ENCODE assay signal across 9 mouse cellular contexts in genomic region chr6:108454979-108455836, GRCm38 (mm10).
DNase-seq lines count a peak whose midpoint lies in the region; ATAC-seq and TF ChIP-seq lines count a peak whose summit lies in the region.
"Had no signal": no experiment of that assay in that cellular context is flagged by ENCODE, and none has a peak within 500 bp of the region (broad histone marks: within the 10 kb centered on the region; RNA-seq: fewer than 3 reads in every experiment).

No protein-coding gene starts in this region.

- DNase-seq in hindbrain, embryonic 10.5 days (ENCODE audit: low spot score): no peak
- DNase-seq in NIH3T3 (ENCODE audit: low read depth): peak; percentile 18
- no peak for DNase-seq in embryo, embryonic 10 days (ENCODE audit: low spot score)
- no peak for DNase-seq in urinary bladder, postnatal 36 days (ENCODE audit: low spot score in 2 of 2)
- DNase-seq: right cerebral cortex, postnatal 4 days; thymus, postnatal 36 days had no signal

- ATAC-seq in hindbrain, embryonic 13.5 days (ENCODE audit: low FRiP score): no peak
- no peak for ATAC-seq in limb, embryonic 12.5 days (ENCODE audit: insufficient number of reproducible peaks, insufficient read depth, low FRiP score, low TSS enrichment, low read depth)

- H3K36me3 ChIP-seq in hindbrain, embryonic 10.5 days: no peaks in the 10 kb centered on the region
- no peaks in the 10 kb centered on the region for H3K36me3 ChIP-seq in hindbrain, embryonic 13.5 days
- H3K36me3 ChIP-seq in ES-Bruce4 (ENCODE audit: control insufficient read depth, insufficient read depth, low read length, poor library complexity, severe bottlenecking): no peaks in the 10 kb centered on the region
- H3K36me3 ChIP-seq in limb, embryonic 12.5 days: no peaks in the 10 kb centered on the region

- no peak for TF ChIP-seq POLR2A in ES-Bruce4 (IDR thresholded peaks at IDR 0.05; ENCODE audit: insufficient read depth, low read length)

- no peak for TF ChIP-seq CTCF in ES-Bruce4 (IDR thresholded peaks at IDR 0.05; ENCODE audit: low read depth, low read length)

- peaks cover 54% of the 10 kb centered on the region for H3K4me1 ChIP-seq in hindbrain, embryonic 10.5 days (replicated peaks)
- H3K4me1 ChIP-seq in hindbrain, embryonic 13.5 days (replicated peaks): peaks cover 23% of the 10 kb centered on the region
- peaks cover 12% of the 10 kb centered on the region for H3K4me1 ChIP-seq in ES-Bruce4 (ENCODE audit: control insufficient read depth, insufficient read depth, low read length)
- H3K4me1 ChIP-seq in limb, embryonic 12.5 days (replicated peaks): peaks cover 66% of the 10 kb centered on the region

- TF ChIP-seq EP300 in ES-Bruce4 (IDR thresholded peaks at IDR 0.05; ENCODE audit: insufficient read depth, low read depth, low read length): no peak

- H3K9ac ChIP-seq in hindbrain, embryonic 13.5 days: no peak overlapping the region
- no peak overlapping the region for H3K9ac ChIP-seq in ES-Bruce4 (ENCODE audit: low read depth, poor library complexity, severe bottlenecking)
- H3K9ac ChIP-seq in limb, embryonic 12.5 days (replicated peaks): no peak overlapping the region

- WGBS in hindbrain, embryonic 10.5 days: 82% methylated on average over 7 of the region's 7 CpGs
- WGBS in hindbrain, embryonic 13.5 days: 88% methylated on average over 7 of the region's 7 CpGs
- 84% methylated on average over 7 of the region's 7 CpGs for WGBS in limb, embryonic 12.5 days

- no peaks in the 10 kb centered on the region for H3K27me3 ChIP-seq in hindbrain, embryonic 10.5 days (ENCODE audit: insufficient read depth, poor library complexity, severe bottlenecking)
- H3K27me3 ChIP-seq in hindbrain, embryonic 13.5 days: no peaks in the 10 kb centered on the region
- H3K27me3 ChIP-seq in ES-Bruce4 (ENCODE audit: control insufficient read depth, insufficient read depth, low read length, poor library complexity, severe bottlenecking): no peaks in the 10 kb centered on the region
- no peaks in the 10 kb centered on the region for H3K27me3 ChIP-seq in limb, embryonic 12.5 days

- H3K9me3 ChIP-seq in hindbrain, embryonic 10.5 days: no peaks in the 10 kb centered on the region
- H3K9me3 ChIP-seq in hindbrain, embryonic 13.5 days: no peaks in the 10 kb centered on the region
- H3K9me3 ChIP-seq in ES-Bruce4 (replicated peaks; ENCODE audit: control insufficient read depth, insufficient read depth, low read length, poor library complexity, severe bottlenecking): no peaks in the 10 kb centered on the region
- H3K9me3 ChIP-seq in limb, embryonic 12.5 days: no peaks in the 10 kb centered on the region

- 0 out of 2 replicates have a peak overlapping the region, but pooled peaks have one; percentile 30 for H3K27ac ChIP-seq in hindbrain, embryonic 10.5 days
- no peak overlapping the region for H3K27ac ChIP-seq in hindbrain, embryonic 13.5 days
- H3K27ac ChIP-seq in ES-Bruce4 (ENCODE audit: insufficient read depth, low read length): peak overlapping the region; percentile 90
- H3K27ac ChIP-seq in limb, embryonic 12.5 days: peak overlapping the region; percentile 37

- no peak overlapping the region for H3K4me2 ChIP-seq in hindbrain, embryonic 13.5 days
- H3K4me2 ChIP-seq in limb, embryonic 12.5 days: no peak overlapping the region

- H3K4me3 ChIP-seq in hindbrain, embryonic 10.5 days: no peak overlapping the region
- no peak overlapping the region for H3K4me3 ChIP-seq in hindbrain, embryonic 13.5 days
- H3K4me3 ChIP-seq in ES-Bruce4 (ENCODE audit: low read depth, low read length): no peak overlapping the region
- no peak overlapping the region for H3K4me3 ChIP-seq in limb, embryonic 12.5 days (replicated peaks)
